Mouse (Mus musculus) cortical plate, adult 2 months (tissue): ENCODE data around the gene Chac2.

Experiments
- CTCF ChIP-seq: fragments of 200-500 bp; IDR thresholded peaks from 2 replicates; pipeline ENCODE4 v1.5.1; 2011; ENCODE audit warnings: mild to moderate bottlenecking, control low read depth, low read length; ENCODE audit not compliant: insufficient read depth; ENCODE audit errors: extremely low read depth
- POLR2A ChIP-seq: fragments of 200-500 bp; IDR thresholded peaks from 2 replicates; pipeline ENCODE4 v1.6.1; 2011; ENCODE audit warnings: mild to moderate bottlenecking, low read length, control low read depth; ENCODE audit not compliant: insufficient read depth; ENCODE audit errors: extremely low read depth

GRCm38 (mm10) chr11:30928498-30928897 is 57.7 kb downstream of the Chac2 start:
- TF ChIP-seq POLR2A, result no peak
- no peak for TF ChIP-seq CTCF
